Mouse (Mus musculus) limb, embryonic 15.5 days (tissue): ENCODE data around the gene Sema4b. TPM values are rescaled to one million over a fixed set of nuclear protein-coding genes. Genes with fewer than 3 reads are reported as not detected.

Experiments used
- ATAC-seq: fragments of 200-750 bp; cut with Nextera tagmentation; 2 replicates; pipeline ENCODE4 v1.8.0; 2017; ENCODE audit warnings: low read depth, moderate TSS enrichment; ENCODE audit not compliant: insufficient number of reproducible peaks, low FRiP score, low TSS enrichment
- H3K27ac ChIP-seq: fragments of 300-500 bp; sonication (generic); 2 replicates; pipeline ENCODE4 v1.5.1; 2015; ENCODE audit warnings: moderate library complexity, mild to moderate bottlenecking, inconsistent platforms
- H3K27me3 ChIP-seq: fragments of 300-500 bp; sonication (generic); 2 replicates; pipeline ENCODE4 v1.6.1; 2015; ENCODE audit warnings: inconsistent platforms
- H3K36me3 ChIP-seq: fragments of 300-500 bp; sonication (generic); 2 replicates; pipeline ENCODE4 v1.6.1; 2015; ENCODE audit warnings: inconsistent platforms
- H3K4me1 ChIP-seq: fragments of 300-500 bp; sonication (generic); 2 replicates; pipeline ENCODE4 v1.6.1; 2015; ENCODE audit warnings: inconsistent platforms
- H3K4me2 ChIP-seq: fragments of 300-500 bp; sonication (generic); 2 replicates; pipeline ENCODE4 v1.6.1; 2015; ENCODE audit warnings: mild to moderate bottlenecking, inconsistent platforms
- H3K4me3 ChIP-seq: fragments of 300-500 bp; sonication (generic); 2 replicates; pipeline ENCODE4 v1.5.1; 2015; ENCODE audit warnings: mild to moderate bottlenecking, inconsistent platforms
- H3K9ac ChIP-seq: fragments of 300-500 bp; sonication (generic); 2 replicates; pipeline ENCODE4 v1.6.1; 2015; ENCODE audit warnings: inconsistent platforms
- H3K9me3 ChIP-seq: fragments of 300-500 bp; sonication (generic); 2 replicates; pipeline ENCODE4 v1.6.1; 2016; ENCODE audit warnings: inconsistent platforms
- WGBS: fragments of 180-500 bp; shearing (Covaris S2); methylation state at CpG from one replicate; pipeline ENCODE4 v1.1.7; 2015; 5-methylcytosine and 5-hydroxymethylcytosine counted together
- polyA plus RNA-seq: library from polyadenylated mRNA; unstranded; fragments of >200 nt; fragmentation: Nextera tagmentation; extraction: Ambion mirVana; gene quantifications from 2 replicates; pipeline ENCODE4 v1.2.1, GENCODE M21; 2015

Sema4b gene
- polyA plus RNA-seq, 1 experiment from 2014 or later, result 18.1 TPM

DNA sequence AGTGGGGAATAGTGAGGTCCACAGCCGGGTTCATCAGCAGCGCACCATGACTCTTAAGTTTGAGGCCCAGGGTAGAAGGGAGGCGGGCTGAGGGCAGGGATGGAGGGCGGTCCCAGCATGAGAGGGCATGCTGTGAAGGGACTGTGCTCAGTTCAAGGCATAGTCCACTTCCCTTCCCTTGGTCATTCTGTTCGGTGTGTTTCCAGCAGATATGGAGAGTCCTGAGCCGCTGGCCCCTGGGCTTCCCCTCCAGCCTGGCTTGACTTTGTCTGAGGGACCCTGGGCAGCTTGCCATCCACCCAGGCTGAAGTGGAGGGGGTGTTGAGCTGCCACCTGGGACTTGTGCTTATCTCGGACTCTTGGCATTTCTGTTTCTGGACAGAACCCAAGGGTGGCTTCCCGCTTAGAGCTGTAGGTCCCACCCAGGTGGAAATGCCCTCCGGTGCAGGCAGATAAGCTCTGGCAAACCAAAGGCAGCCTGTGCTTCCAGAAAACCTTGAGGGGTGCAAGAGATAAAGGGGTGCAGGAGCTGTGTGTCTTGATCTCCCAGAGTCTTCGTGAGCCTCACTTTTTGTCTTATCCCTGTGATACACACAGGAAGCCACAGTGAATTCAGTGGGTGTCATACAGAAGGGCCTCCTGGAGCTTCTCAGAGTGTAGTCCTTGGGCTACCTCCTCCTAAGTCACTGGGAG is 22.2 kb downstream of the Sema4b start:
- peaks cover 13% of the 10 kb centered on the region; the same call in 1 of the 2 replicates for H3K36me3 ChIP-seq
- H3K27ac ChIP-seq, result peak overlapping the region; percentile 84; the same call in 1 of the 2 replicates
- no peaks in the 10 kb centered on the region for H3K9me3 ChIP-seq
- no peaks in the 10 kb centered on the region for H3K27me3 ChIP-seq
- no peak for ATAC-seq
- no peak overlapping the region for H3K4me2 ChIP-seq
- WGBS, result 66% methylated on average over 10 of the region's 10 CpGs
- peaks cover 50% of the 10 kb centered on the region for H3K4me1 ChIP-seq
- H3K9ac ChIP-seq, result 0 out of 2 replicates have a peak overlapping the region, but pooled peaks have one; percentile 10
- no peak overlapping the region for H3K4me3 ChIP-seq

DNA sequence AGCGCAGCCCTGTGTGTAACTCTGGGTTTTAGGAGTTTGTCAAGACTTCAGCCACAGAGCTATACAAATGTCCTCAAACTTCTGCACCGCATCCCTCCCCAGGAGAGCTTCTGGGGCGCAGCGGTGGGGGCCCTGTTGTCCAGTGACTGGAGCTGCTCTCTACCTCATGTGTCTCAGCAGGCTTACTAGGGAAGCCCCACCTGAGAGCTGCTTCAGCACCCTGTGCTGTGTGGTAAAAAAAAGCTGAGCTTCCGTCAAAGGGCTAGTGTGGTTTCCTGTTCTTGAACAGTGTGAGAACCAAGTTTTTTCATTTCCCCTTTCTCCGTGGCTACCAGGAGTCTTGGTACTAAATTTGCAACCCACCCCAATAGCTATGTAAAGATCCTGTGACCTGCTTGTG is 23.0 kb downstream of the Sema4b start:
- H3K27ac ChIP-seq, result no peak overlapping the region
- no peaks in the 10 kb centered on the region for H3K27me3 ChIP-seq
- H3K4me3 ChIP-seq, result no peak overlapping the region
- no peak for ATAC-seq
- H3K9ac ChIP-seq, result no peak overlapping the region
- peaks cover 45% of the 10 kb centered on the region for H3K4me1 ChIP-seq
- H3K4me2 ChIP-seq, result no peak overlapping the region
- no peaks in the 10 kb centered on the region for H3K9me3 ChIP-seq
- WGBS, result 68% methylated on average over 6 of the region's 6 CpGs
- peaks cover 15% of the 10 kb centered on the region; the same call in 1 of the 2 replicates for H3K36me3 ChIP-seq

DNA sequence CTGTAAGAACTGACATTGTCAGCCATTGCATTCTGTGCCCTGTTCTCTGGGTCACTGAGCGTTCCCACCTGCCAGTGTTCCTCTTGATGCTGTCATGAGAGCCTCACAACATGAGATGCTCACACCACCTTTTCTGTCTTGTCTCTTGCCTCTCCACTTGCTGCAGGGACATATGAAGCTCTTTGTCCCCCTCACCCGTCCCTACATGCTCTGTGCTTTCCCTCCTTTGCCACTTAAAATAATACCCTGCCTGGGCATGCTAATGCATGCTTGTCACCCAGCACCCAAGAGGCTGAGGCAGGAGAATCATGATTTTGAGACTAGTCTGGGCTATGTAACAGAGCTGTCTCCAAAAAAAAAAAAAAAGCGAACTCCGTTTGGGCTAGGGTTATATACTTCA is 24.3 kb downstream of the Sema4b start:
- Histone ChIP-seq H3K9ac (no peak overlapping the region), H3K27ac (no peak overlapping the region), H3K4me1 (peaks cover 42% of the 10 kb centered on the region), H3K9me3 (no peaks in the 10 kb centered on the region), H3K36me3 (peaks cover 20% of the 10 kb centered on the region; the same call in 1 of the 2 replicates), H3K4me3 (no peak overlapping the region), H3K4me2 (no peak overlapping the region), H3K27me3 (no peaks in the 10 kb centered on the region)
- WGBS, result 79% methylated on average over 4 of the region's 4 CpGs
- no peak for ATAC-seq

DNA sequence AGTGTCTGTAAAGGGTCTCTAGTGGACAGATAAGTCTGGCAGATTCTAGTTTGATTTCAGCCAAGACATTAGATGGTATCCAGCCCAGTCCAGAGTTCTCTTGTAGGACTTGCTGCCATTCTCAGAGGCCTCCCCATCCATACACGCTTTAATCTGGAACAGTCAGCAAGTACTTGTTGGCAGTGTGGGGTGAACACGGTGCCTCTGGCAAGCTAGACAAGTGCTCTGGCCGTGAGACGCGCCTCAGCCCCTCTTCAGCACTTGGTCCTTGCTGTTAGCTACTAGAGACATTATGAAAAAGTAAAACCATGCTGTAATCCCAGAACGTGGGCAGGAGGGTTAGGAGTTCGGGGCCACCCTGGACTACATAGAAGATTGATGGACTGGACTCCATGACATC is 27.0 kb downstream of the Sema4b start:
- 88% methylated on average over 7 of the region's 7 CpGs for WGBS
- peaks cover 45% of the 10 kb centered on the region for H3K36me3 ChIP-seq
- no peak overlapping the region for H3K9ac ChIP-seq
- H3K27ac ChIP-seq, result no peak overlapping the region
- H3K4me2 ChIP-seq, result no peak overlapping the region
- H3K4me1 ChIP-seq, result peaks cover 16% of the 10 kb centered on the region
- no peak for ATAC-seq
- H3K9me3 ChIP-seq, result no peaks in the 10 kb centered on the region
- H3K27me3 ChIP-seq, result no peaks in the 10 kb centered on the region
- H3K4me3 ChIP-seq, result no peak overlapping the region

DNA sequence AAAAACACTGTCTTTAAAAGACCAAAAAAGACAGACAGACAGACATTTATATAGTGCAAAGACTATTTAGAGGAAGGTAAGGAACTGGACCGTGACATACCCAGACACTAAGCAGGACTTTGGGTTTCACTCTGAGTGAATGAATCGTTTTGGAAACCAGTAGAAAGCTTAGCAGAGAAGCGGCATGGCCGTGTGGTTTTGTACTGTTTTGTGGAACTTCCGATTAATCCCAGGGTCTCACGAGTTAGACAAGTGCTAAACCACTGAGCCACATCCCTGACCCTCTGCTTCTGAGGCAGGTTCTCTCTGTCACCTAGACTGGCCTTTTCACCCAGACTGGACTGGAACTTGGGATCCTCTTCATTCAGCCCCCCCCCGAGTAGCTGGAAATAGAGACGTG is 27.8 kb downstream of the Sema4b start:
- Histone ChIP-seq H3K36me3 (peaks cover 53% of the 10 kb centered on the region), H3K27ac (no peak overlapping the region), H3K4me2 (no peak overlapping the region), H3K9me3 (no peaks in the 10 kb centered on the region), H3K4me3 (no peak overlapping the region), H3K4me1 (peaks cover 9% of the 10 kb centered on the region), H3K9ac (no peak overlapping the region), H3K27me3 (no peaks in the 10 kb centered on the region)
- WGBS, result 77% methylated on average over 8 of the region's 8 CpGs
- ATAC-seq, result no peak

DNA sequence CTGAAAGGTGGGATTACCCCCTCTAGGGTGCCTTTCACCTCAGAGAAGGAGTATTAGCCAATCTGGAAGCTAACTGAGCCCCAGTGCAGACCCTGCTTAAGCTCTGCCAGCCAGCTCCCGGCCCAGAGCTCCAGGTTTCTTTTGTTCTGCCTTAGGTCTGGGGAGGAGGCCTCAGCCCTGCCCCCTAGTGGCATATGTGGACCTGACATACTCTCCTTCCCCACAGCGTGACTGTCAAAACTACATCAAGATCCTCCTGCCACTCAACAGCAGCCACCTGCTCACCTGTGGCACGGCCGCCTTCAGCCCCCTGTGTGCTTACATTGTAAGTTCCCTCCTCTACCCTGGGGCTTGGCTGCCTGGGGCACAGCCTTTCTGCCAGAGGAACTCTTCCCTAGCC is 28.8 kb downstream of the Sema4b start:
- peaks cover 62% of the 10 kb centered on the region for H3K36me3 ChIP-seq
- H3K27me3 ChIP-seq, result no peaks in the 10 kb centered on the region
- H3K9me3 ChIP-seq, result no peaks in the 10 kb centered on the region
- no peak overlapping the region for H3K9ac ChIP-seq
- peaks cover 4% of the 10 kb centered on the region for H3K4me1 ChIP-seq
- H3K4me2 ChIP-seq, result no peak overlapping the region
- H3K4me3 ChIP-seq, result no peak overlapping the region
- no peak overlapping the region; the same call in 1 of the 2 replicates for H3K27ac ChIP-seq
- WGBS, result 24% methylated on average over 4 of the region's 4 CpGs
- ATAC-seq, result peak; percentile 70; the same call in 1 of the 2 replicates

DNA sequence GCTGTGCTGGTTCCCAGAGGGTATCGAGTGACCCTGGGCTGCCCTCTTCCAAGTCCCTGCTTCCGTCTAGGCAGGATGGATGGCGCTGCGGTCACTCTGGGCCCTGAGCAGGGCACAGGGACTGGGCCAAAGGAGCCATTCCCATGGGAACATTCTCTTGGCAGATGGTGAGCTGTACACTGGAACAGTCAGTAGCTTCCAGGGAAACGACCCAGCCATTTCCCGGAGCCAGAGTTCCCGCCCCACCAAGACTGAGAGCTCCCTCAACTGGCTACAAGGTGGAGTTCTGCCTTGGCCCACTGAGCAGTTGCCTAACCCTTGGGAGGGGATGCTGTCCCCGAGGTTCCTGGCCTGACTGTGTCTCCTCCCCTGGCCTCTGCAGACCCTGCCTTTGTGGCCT is 29.9 kb downstream of the Sema4b start:
- Histone ChIP-seq H3K27me3 (no peaks in the 10 kb centered on the region), H3K4me1 (peaks cover 4% of the 10 kb centered on the region), H3K4me2 (no peak overlapping the region), H3K9ac (no peak overlapping the region), H3K27ac (no peak overlapping the region), H3K4me3 (no peak overlapping the region), H3K9me3 (no peaks in the 10 kb centered on the region), H3K36me3 (peaks cover 74% of the 10 kb centered on the region)
- no peak for ATAC-seq
- WGBS, result 72% methylated on average over 8 of the region's 8 CpGs

DNA sequence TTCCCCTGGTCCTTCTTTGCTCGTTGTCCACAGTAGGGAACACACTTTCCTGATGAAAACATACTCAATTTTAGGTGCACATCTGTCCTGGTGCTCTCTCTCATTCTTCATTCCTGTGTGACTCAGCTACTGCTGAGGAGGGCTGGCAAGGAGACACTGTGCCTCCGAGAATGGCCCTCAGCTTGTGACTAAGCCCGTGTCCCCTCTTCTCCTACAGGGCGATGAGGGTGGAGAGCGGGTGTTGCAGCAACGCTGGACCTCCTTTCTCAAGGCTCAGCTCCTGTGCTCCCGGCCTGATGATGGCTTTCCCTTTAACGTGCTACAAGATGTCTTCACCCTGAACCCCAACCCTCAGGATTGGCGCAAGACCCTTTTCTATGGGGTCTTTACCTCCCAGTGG is 32.0 kb downstream of the Sema4b start:
- Histone ChIP-seq H3K27me3 (no peaks in the 10 kb centered on the region), H3K4me1 (peaks cover 4% of the 10 kb centered on the region), H3K27ac (no peak overlapping the region), H3K9ac (no peak overlapping the region), H3K4me2 (no peak overlapping the region), H3K36me3 (peaks cover 76% of the 10 kb centered on the region), H3K4me3 (no peak overlapping the region), H3K9me3 (no peaks in the 10 kb centered on the region)
- no peak for ATAC-seq
- WGBS, result 91% methylated on average over 9 of the region's 9 CpGs

DNA sequence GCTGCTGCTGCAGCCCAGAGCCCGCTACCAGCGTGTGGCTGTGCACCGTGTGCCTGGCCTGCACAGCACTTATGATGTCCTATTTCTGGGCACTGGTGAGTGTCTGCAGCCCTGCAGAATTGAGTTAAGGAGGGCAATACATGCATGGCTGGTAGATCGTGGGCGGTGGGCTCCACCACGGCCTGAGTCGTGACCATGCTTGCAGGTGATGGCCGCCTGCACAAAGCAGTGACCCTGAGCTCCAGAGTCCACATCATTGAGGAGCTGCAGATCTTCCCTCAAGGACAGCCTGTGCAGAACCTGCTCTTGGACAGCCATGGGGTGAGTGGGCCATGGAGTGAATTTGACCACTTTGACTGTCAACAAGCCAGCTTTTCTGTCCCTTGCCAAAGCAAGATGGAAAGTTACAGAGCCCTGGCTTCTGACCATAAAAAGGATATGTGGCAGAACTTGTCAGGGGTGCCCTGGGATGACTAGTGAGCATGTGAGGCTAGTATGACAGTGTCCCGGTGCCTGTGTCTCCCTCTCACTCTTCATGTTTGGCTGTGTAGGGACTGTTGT is 33.7 kb downstream of the Sema4b start:
- ATAC-seq, result no peak
- WGBS, result 94% methylated on average over 9 of the region's 9 CpGs
- H3K36me3 ChIP-seq, result peaks cover 88% of the 10 kb centered on the region
- no peak overlapping the region for H3K9ac ChIP-seq
- H3K27me3 ChIP-seq, result no peaks in the 10 kb centered on the region
- no peak overlapping the region for H3K4me3 ChIP-seq
- no peaks in the 10 kb centered on the region for H3K9me3 ChIP-seq
- peaks cover under 1% of the 10 kb centered on the region for H3K4me1 ChIP-seq
- no peak overlapping the region for H3K27ac ChIP-seq
- no peak overlapping the region for H3K4me2 ChIP-seq

DNA sequence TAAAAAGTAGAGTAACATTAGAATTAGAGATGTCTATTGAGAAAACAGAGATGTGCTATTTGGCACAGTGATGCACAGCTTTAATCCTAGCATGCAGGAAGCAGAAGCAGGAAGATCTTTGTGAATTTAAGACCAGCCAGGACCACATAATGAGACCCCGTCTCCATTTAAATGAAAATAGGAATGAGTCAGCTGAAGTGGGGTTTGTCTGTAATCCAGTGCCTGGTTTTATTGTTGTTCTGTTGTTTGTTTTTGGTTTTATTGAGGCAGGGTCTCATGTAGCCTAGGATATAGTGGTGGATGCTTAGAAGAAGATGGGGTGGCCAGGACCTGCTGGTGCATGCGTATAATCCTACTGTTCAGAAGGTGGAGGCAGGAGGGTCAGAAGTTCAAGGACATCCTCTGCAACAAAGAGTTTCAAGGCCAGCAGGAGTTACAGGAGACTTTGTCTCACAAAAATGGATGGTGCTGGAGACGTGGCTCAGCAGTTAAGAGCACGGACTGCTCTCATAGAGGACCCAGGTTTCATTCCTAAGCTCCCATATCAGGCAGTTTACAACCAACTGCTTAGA is 34.6 kb downstream of the Sema4b start:
- Histone ChIP-seq H3K36me3 (peaks cover 85% of the 10 kb centered on the region), H3K27ac (no peak overlapping the region), H3K9ac (no peak overlapping the region), H3K4me1 (no peaks in the 10 kb centered on the region), H3K27me3 (no peaks in the 10 kb centered on the region), H3K4me2 (no peak overlapping the region), H3K9me3 (no peaks in the 10 kb centered on the region), H3K4me3 (no peak overlapping the region)
- ATAC-seq, result no peak
- 89% methylated on average over 4 of the region's 4 CpGs for WGBS

DNA sequence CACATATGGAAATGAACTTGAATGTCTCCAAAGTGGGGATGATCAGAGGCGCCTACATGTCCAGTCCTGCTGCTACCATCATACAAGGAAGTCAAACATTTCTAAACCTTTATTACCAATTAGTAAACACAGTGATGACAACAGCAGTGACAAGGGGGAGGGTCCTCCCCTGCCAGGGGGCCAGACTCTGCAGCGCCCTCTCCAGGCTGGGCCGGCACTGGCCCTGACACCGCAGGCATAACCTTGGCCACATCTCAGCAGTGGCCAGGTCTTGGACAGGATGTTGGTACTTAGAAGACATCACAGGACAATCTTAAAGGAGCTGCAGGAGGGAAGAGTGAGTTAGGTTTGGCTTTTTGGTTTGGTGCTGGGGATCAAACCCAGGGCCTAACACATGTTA is 40.4 kb downstream of the Sema4b start:
- Histone ChIP-seq H3K4me1 (peaks cover 7% of the 10 kb centered on the region), H3K4me2 (no peak overlapping the region), H3K9ac (no peak overlapping the region), H3K4me3 (no peak overlapping the region), H3K27ac (0 out of 2 replicates have a peak overlapping the region, but pooled peaks have one; percentile 8), H3K27me3 (no peaks in the 10 kb centered on the region), H3K9me3 (no peaks in the 10 kb centered on the region), H3K36me3 (peaks cover 51% of the 10 kb centered on the region)
- no peak for ATAC-seq
- 95% methylated on average over 4 of the region's 4 CpGs for WGBS

DNA sequence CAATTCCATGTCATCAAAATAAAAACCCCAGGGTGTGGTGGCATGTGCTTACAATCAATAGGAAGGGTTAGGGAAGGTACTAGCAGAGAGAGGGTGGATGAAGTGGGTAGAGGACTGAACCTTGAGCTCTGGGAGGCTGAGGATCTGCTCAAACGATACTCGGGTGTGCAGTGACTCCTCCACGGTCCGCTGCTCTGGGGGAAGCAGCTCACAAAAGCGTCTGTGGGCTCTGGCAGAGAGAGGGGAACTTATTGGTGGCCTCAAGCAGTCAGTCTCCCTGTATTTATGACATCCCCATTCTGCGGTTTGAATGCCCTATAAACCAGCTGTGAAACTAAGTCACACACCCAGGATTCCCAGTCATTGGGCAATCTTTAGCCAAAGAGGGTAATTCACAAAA is 43.6 kb downstream of the Sema4b start:
- Histone ChIP-seq H3K9me3 (no peaks in the 10 kb centered on the region), H3K36me3 (peaks cover 27% of the 10 kb centered on the region), H3K4me3 (no peak overlapping the region), H3K27ac (no peak overlapping the region), H3K27me3 (no peaks in the 10 kb centered on the region), H3K9ac (no peak overlapping the region), H3K4me2 (no peak overlapping the region), H3K4me1 (peaks cover 16% of the 10 kb centered on the region)
- 36% methylated on average over 6 of the region's 6 CpGs for WGBS
- ATAC-seq, result no peak
